ENCODE assay signal across 9 mouse cellular contexts in the genomic region with DNA sequence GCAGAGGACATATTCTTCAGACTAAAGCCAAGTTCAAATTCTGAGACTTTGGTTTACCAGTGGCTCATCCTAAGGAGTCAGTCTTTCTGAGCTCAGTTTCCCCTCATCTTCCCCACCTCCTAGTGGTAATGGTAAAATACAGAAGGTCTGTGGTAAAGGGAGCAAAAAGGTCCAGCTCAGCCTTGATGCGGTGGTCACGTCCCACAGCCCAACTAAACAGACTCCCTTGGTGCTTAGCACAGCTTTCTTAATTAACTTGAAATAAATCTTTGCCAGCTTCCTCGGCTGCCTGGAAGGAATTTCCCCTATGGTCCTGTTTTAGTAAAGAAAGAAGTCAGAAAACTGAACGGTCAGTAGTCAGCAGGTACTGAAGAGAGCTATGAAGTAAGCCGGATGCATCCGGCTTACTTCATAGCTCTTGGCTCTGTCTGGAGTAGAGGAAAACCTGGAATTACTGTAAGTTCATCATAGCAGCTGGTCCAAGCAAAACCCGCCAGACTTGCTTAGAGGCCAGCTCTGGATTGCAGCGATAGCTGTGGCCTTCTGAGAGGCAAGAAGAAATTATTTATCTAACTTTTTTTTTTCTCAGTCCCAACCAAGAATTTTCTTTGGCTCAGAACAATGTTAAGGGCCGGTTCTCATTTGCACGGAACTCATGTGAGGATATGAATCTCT.
DNase-seq lines count a peak whose midpoint lies in the region; ATAC-seq and TF ChIP-seq lines count a peak whose summit lies in the region.
"Had no signal": no experiment of that assay in that cellular context is flagged by ENCODE, and none has a peak within 500 bp of the region (broad histone marks: within the 10 kb centered on the region; RNA-seq: fewer than 3 reads in every experiment).

No protein-coding gene starts in this region.

- TF ChIP-seq EP300 in stomach, postnatal 0 days (optimal IDR thresholded peaks at IDR 0.05): no peak

- no peak overlapping the region for H3K9ac ChIP-seq in embryonic facial prominence, embryonic 14.5 days (ENCODE audit: low read depth, low read length)
- H3K9ac ChIP-seq in kidney, embryonic 15.5 days: no peak overlapping the region
- no peak overlapping the region for H3K9ac ChIP-seq in stomach, postnatal 0 days (ENCODE audit: low read length)

- peak overlapping the region; percentile 23 for H3K27ac ChIP-seq in embryonic facial prominence, embryonic 14.5 days (replicated peaks; ENCODE audit: low read depth, low read length)
- no peak overlapping the region for H3K27ac ChIP-seq in embryonic facial prominence, embryonic 10.5 days (replicated peaks)
- H3K27ac ChIP-seq in kidney, embryonic 15.5 days: peak overlapping the region; percentile 89
- peak overlapping the region; percentile 61 for H3K27ac ChIP-seq in stomach, postnatal 0 days (replicated peaks)

- ATAC-seq in embryonic facial prominence, embryonic 14.5 days (ENCODE audit: low read depth): peak; percentile 92
- ATAC-seq in kidney, embryonic 15.5 days (replicated peaks; ENCODE audit: low FRiP score): peak; percentile 91
- peak; percentile 54; the same call in 1 of the 2 replicates for ATAC-seq in stomach, postnatal 0 days (ENCODE audit: low FRiP score, low TSS enrichment)

- H3K27me3 ChIP-seq in embryonic facial prominence, embryonic 14.5 days (replicated peaks; ENCODE audit: control insufficient read depth, insufficient read depth, low read length): no peaks in the 10 kb centered on the region
- H3K27me3 ChIP-seq in embryonic facial prominence, embryonic 10.5 days (replicated peaks; ENCODE audit: low read depth, poor library complexity, severe bottlenecking): 0 out of 2 replicates have a peak, but pooled peaks cover 3% of the 10 kb centered on the region
- H3K27me3 ChIP-seq in kidney, embryonic 15.5 days: no peaks in the 10 kb centered on the region
- no peaks in the 10 kb centered on the region for H3K27me3 ChIP-seq in stomach, postnatal 0 days (ENCODE audit: control insufficient read depth, insufficient read depth, low read length)

- no peaks in the 10 kb centered on the region for H3K9me3 ChIP-seq in embryonic facial prominence, embryonic 14.5 days (ENCODE audit: control insufficient read depth, low read length)
- H3K9me3 ChIP-seq in embryonic facial prominence, embryonic 10.5 days: no peaks in the 10 kb centered on the region
- no peaks in the 10 kb centered on the region for H3K9me3 ChIP-seq in kidney, embryonic 15.5 days (replicated peaks)
- no peaks in the 10 kb centered on the region for H3K9me3 ChIP-seq in stomach, postnatal 0 days (ENCODE audit: control insufficient read depth, low read length)

- intact Hi-C loops in left cerebral cortex, postnatal 36 days (cut with DNase I): no loop called here

- peak; percentile 90 for DNase-seq in embryonic facial prominence, embryonic 14.5 days (ENCODE audit: low spot score)
- no peak for DNase-seq in embryonic facial prominence, embryonic 10.5 days (ENCODE audit: low spot score)
- peak; percentile 41 for DNase-seq in ovary, adult 18-20 months (ENCODE audit: low spot score)
- no peak for DNase-seq in ovary, postnatal 36 days (ENCODE audit: low spot score)
- no peak for DNase-seq in stomach, postnatal 0 days (ENCODE audit: low spot score)
- no peak for DNase-seq in left cerebral cortex, postnatal 36 days (ENCODE audit: low spot score in 2 of 2)
- no peak for DNase-seq in frontal cortex, postnatal 14 days (ENCODE audit: low spot score in 2 of 2)

- no peak for TF ChIP-seq CTCF in stomach, postnatal 0 days (IDR thresholded peaks at IDR 0.05; ENCODE audit: low read depth)

- H3K4me3 ChIP-seq in embryonic facial prominence, embryonic 14.5 days (ENCODE audit: low read depth, low read length): no peak overlapping the region
- no peak overlapping the region for H3K4me3 ChIP-seq in embryonic facial prominence, embryonic 10.5 days
- H3K4me3 ChIP-seq in kidney, embryonic 15.5 days (replicated peaks): no peak overlapping the region
- H3K4me3 ChIP-seq in stomach, postnatal 0 days (ENCODE audit: low read depth, low read length): no peak overlapping the region

- no peaks in the 10 kb centered on the region for H3K36me3 ChIP-seq in embryonic facial prominence, embryonic 14.5 days (ENCODE audit: control insufficient read depth, insufficient read depth, low read length)
- H3K36me3 ChIP-seq in embryonic facial prominence, embryonic 10.5 days (replicated peaks): no peaks in the 10 kb centered on the region
- H3K36me3 ChIP-seq in kidney, embryonic 15.5 days: no peaks in the 10 kb centered on the region
- no peaks in the 10 kb centered on the region for H3K36me3 ChIP-seq in stomach, postnatal 0 days (ENCODE audit: control insufficient read depth, insufficient read depth, low read length)

- H3K4me1 ChIP-seq in embryonic facial prominence, embryonic 14.5 days (ENCODE audit: control insufficient read depth, insufficient read depth, low read length): peaks cover 6% of the 10 kb centered on the region
- H3K4me1 ChIP-seq in embryonic facial prominence, embryonic 10.5 days: peaks cover 9% of the 10 kb centered on the region; the same call in 1 of the 2 replicates
- peaks cover 28% of the 10 kb centered on the region for H3K4me1 ChIP-seq in kidney, embryonic 15.5 days
- H3K4me1 ChIP-seq in stomach, postnatal 0 days (replicated peaks; ENCODE audit: control insufficient read depth, insufficient read depth): peaks cover 3% of the 10 kb centered on the region; the same call in 1 of the 2 replicates

- 46% methylated on average over 10 of the region's 10 CpGs for WGBS in embryonic facial prominence, embryonic 14.5 days
- 86% methylated on average over 10 of the region's 10 CpGs for WGBS in embryonic facial prominence, embryonic 10.5 days
- 18% methylated on average over 10 of the region's 10 CpGs for WGBS in kidney, embryonic 15.5 days
- 32% methylated on average over 10 of the region's 10 CpGs for WGBS in stomach, postnatal 0 days

- H3K4me2 ChIP-seq in embryonic facial prominence, embryonic 14.5 days (ENCODE audit: low read depth, low read length): no peak overlapping the region
- H3K4me2 ChIP-seq in kidney, embryonic 15.5 days: no peak overlapping the region
- 0 out of 2 replicates have a peak overlapping the region, but pooled peaks have one; percentile 20 for H3K4me2 ChIP-seq in stomach, postnatal 0 days (replicated peaks; ENCODE audit: low read depth)
- H3K4me2 ChIP-seq: liver, embryonic 11.5 days had no signal

Comparison
In these comparisons a context has a peak if more than half of its experiments do, and no peak if none do; other contexts are left out.
1. DNase-seq: peak in embryonic facial prominence, embryonic 14.5 days (single experiment) and ovary, adult 18-20 months (single experiment); none in embryonic facial prominence, embryonic 10.5 days (single experiment), ovary, postnatal 36 days (single experiment), stomach, postnatal 0 days (single experiment), left cerebral cortex, postnatal 36 days (0 of 2) and frontal cortex, postnatal 14 days (0 of 2).
2. Peak in every context shown above with its lines, with median percentiles within 50 percentile points of each other: ATAC-seq.